Mouse (Mus musculus): ENCODE data around the gene Rabepk.
"Not testable (repeated sequence)": the region's sequence is repeated elsewhere in the genome, so short reads cannot be mapped to it uniquely, and the experiment has no call there.

Gene Rabepk

DNA sequence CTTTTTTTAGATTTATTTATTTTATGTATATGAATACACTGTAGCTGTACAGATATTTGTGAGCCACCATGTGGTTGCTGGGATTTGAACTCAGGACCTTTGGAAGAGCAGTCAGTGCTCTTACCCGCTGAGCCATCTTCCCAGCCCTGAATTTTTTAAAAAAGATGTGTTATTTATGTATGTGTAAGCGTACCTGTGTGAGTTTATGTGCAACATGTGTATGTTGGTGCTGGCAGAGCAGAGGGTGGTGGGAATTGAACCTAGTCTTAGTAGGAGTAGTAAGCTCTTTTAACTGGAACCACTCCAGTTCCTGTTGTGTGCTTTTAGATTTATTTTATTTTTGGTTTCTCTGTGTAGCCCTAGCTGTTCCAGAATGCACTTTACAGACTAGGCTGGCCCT is 4.5 kb upstream of the Rabepk start:
- DNase-seq: peak; percentile 77

DNA sequence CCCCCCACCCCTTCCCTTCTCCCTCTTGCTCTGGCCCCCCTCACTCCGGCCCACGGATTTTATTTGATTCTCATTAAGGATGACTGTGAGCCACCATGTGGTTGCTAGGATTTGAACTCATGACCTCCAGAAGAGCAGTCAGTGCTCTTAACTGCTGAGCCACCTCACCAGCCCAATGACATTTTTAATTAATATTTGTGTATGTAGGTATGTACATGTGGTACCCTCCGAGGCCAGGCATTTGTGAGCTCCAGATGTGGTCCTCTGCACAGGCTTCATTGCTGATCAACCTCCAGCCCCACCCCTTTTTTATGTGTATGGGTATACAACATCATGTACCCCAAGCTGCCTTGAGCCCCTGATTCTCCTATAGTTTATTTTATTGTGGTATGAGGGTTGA is 4.0 kb upstream of the Rabepk start:
- peak; percentile 86 for DNase-seq

DNA sequence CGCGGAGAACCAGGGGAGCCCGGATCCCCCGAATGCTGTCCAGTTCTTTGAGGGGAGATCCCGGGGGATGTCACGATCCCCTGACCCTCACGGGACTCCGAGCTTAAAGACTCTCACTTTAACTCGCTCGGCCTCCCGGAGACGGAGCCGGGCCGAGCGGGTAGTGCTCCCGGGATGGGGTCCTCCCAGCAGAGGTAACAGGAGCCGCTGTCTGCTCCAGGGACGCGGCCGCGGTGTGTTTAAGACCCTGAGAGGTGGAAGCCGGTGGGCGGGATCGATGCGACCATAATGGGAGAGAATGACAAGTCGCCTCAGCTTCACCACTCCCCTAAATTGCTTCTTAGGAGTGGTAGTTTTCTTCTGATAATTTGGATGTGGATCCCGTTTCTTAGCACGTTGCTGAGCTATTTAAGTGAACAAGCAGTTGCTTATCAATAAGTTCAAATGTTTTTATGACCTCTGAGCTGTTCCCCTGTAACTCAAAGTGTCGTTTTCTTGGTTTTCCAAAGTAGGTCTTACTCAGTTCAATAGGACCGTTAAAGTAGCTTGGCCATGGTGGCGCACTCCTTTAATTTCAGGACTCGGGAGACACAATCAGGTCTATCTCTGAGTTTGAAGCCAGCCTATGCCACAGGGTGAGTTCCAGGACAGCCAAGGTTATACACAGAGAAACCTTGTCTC is 3.0 kb upstream of the Rabepk start:
- DNase-seq: peak; percentile 86

DNA sequence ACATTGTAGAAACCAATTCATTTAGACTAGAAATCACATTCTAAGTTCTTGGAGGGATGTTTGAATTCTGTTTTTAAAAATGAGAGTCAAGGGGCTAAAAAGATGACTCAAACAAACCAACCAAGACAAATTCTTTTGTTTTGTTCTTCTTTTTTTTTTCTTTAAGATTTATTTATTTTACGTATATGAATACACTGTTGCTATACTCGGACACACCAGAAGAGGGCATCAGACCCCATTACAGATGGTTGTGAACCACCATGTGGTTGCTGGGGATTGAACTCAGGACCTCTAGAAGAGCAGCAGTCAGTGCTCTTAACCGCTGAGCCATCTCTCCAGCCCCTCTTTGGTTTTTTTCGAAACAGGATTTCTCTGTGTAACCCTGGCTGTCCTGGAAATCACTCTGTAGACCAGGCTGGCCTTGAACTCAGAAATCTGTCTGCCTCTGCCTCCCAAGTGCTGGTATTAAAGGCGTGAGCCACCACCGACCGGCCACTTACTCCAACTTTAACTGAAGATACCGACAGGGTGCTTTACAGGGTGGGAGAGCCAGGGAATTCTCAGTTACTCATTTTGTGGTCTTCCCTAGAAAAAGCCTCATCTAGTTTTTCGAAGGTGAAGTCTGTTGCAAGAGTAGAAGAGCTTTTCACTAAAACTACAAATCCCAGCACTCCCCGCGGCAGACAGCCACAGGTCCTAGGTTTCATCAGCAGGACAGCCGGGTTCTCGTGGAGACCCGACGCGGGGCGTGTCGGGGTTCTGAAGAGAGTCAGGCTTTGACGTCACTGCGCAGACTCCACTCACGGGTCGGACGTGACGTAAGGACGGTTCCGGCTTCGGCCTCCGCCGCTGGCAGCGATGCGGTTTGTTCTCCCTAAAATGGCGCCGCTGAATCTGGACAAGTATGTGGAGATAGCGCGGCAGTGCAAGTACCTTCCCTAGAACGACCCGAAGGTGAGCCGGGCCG is 2.1 kb upstream of the Rabepk start:
- DNase-seq: peak; percentile 100

DNA sequence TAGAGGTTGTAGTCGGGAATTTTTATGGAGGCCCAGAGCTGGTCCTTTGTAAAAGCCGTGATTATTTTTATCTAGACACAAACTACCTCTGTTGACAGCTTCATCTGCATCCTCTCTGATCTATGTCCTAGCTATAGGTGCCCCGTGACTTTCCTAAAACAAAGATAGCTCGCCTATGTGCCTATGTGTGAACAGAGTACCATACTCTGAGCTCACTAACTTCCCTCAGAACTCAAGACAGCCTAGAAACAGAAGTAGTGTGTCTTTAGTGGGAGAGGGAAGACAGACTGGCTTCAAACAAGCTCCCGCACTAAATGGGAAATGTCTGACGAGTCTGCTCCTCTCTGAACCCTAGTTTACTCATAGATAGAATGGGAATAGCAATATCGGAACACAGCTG is 659 bp upstream of the Rabepk start:
- DNase-seq: peak; percentile 79

DNA sequence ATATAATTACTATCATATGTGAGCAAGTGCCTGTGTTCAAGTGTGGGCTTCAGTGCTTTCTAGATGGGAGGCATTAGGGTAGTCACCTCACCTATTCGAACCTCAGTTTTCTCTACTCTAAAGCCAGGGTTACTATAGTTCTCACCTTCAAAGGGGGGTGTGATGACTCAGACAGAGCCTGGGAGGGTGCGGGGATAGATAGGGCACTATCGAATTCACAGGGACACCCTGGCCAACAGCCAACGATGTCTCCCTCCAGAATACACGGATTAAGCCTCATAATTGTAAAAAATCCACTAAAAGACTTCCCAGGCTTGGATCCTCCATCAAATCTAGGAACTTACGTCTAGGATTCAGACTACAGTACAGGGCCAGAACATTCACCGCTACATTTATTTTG is 4.3 kb downstream of the Rabepk start:
- no peak for DNase-seq

DNA sequence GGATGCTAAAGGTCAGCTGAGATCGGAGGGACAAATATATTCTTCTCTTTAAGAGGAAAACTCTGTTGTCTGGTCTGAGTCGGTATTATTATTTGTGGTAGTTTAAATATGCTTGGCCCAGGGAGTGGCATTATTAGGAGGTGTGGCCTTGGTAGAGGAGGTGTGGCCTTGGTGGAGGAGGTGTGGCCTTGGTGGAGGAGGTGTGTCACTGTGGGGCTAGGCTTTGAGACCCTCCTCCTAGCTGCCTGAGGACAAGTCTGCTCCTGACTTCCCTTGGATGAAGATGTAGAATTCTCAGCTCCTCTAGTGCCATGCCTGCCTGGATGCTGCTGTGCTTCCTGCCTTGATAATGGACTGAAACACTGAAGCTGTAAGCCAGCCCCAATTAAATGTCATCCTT is 5.2 kb downstream of the Rabepk start:
- no peak for DNase-seq

DNA sequence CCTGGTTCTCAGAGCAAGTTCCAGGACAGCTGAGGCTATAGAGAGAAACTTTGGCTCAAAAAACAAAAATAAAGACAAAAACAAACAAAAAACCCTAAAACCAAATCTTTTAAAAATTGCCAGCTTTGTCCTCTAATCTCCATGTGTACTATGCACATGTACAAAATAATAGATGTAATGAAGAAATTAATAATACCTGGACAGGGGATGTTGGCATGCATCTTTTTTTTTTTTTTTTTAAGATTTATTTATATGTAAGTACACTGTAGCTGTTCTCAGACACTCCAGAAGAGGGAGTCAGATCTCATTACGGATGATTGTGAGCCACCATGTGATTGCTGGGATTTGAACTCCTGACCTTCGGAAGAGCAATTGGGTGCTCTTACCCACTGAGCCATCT is 7.2 kb downstream of the Rabepk start:
- DNase-seq: not testable (repeated sequence)

DNA sequence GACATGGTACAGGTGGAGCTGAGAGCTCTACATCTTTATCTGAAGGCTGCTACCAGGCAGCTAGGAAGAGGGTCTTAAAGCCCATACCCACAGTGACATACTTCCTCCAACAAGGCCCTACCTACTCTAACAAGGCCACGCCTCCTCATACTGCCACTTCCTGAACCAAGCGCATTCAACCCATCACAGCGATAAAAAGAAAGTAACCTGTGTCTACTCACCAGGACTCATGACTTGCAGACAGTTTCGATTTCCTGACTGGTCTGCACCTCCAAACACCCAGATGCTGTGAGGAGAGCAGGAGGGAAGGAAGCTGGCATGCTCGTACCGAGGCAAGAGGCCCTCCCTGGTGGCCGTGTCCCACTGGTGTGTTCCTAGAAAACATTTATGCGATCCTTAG is 9.4 kb downstream of the Rabepk start:
- DNase-seq: no peak

DNA sequence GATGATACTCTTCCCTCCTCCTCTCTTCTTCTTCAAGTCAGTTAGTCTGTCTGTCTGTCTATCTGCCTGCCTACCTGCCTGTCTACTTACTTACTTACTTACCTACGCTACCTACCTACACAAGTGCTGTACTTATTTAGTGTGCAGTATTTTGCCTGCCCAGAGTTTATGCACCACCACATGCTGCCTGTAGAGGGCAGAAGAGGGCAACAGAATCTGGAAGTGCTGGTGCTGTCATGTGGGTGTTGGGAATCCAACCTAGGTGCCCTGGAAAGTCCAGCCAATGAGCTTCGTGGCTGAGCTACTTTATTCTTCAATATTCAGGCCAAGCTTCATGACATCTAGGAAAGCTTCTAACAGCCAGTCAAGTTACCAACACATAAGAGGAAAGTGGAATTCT is 15.6 kb downstream of the Rabepk start:
- DNase-seq: peak; percentile 88

DNA sequence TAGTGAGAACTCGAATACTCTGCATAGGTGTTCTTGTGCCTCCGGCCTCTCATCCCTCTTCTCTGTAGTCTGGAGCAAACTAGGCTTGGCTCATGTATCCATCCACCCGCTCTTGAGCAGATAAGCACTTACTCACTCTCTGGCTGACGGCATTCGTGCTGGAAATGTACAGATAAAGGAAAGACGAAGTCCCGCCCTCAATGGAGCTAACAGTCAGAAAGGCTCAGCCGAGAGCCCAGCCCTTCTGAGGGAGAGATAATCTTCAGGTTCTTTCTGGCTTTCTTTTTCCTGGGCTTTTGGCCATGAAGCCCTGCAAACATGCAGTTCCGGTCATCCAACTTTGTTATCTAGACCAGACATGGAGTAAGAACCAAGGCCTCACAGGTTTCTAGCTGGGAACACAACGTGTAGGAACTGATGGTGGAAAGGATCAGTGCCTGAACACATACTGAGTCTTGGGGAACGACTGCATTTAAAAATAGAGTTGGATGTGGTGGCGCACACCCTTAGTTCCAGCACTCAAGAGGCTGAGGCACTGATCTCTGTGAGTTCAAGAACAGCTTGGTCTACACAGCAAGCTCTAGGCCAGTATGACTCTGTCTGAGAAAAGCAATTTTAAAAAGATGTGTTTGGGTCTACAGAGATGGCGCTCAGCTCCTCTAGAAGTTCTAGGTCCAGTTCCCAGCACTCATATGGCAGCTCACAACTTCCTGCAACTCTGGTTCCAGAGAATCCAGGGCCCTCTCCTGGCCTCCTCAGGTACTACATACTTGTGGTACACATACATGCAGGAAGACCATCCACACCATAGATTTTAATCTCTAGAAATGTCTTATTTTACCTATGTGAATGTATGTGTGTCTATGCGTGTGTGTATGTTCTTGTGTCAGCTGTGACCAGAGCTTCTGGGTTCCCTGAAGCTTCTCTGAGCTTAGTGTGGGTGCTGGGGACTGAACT is 16.4 kb downstream of the Rabepk start:
- DNase-seq: peak; percentile 80

DNA sequence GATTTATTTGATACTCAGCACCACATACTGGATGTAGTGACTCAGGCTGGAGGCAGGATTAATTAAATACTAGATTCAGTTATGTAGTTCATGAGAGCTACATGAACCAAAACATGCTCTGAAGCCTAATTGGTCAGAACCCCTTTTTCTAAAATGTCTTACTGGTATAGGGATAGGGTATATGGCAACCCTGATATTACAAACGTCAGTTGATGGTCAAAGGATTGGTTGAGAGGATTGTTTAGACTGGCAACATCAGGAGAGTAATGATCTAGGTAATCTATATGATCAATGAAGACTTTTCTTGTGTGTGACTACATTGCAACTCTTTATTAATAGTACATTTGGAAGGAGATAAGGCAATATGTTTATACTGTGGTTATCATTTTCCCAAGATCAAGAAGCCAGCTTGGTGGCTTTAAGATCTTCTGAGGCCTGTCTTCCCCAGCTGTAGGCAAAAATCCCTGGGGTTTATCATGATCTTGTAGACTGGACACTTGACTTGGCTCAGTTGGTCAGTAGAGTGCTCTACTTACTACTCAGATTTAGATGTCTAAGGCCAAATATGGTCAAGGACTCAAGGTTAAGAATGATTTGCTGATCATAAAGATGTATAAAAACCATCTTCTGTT is 22.4 kb downstream of the Rabepk start:
- no peak for DNase-seq

DNA sequence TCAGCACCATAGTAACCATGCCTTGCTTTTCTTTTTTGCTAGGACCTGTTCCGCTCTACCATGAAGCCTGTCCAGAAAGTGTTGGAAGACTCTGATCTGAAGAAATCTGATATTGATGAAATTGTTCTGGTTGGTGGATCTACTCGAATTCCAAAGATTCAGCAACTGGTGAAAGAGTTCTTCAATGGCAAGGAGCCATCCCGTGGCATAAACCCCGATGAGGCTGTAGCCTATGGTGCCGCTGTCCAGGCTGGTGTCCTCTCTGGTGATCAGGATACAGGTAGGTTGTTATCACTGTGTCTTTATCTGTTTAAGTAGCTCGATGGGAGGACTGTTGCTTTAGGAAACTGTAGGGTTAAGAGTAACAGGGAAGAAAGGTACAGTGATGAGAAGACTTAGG is 25.2 kb downstream of the Rabepk start:
- DNase-seq: peak; percentile 68

DNA sequence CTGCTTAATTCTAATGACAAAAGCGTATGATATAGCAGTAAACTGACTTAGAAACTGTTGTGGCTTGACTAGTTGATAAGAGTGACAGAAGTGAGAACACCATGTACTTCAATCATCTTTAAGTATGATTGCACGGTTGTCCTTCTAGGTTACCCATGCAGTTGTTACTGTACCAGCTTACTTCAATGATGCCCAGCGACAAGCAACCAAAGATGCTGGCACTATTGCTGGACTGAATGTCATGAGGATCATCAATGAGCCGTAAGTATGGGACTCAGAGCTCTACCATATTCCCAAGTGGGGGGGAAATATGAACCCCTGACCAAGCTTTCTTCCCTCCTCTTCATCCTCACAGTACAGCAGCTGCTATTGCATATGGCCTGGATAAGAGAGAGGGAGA is 26.0 kb downstream of the Rabepk start:
- no peak for DNase-seq

DNA sequence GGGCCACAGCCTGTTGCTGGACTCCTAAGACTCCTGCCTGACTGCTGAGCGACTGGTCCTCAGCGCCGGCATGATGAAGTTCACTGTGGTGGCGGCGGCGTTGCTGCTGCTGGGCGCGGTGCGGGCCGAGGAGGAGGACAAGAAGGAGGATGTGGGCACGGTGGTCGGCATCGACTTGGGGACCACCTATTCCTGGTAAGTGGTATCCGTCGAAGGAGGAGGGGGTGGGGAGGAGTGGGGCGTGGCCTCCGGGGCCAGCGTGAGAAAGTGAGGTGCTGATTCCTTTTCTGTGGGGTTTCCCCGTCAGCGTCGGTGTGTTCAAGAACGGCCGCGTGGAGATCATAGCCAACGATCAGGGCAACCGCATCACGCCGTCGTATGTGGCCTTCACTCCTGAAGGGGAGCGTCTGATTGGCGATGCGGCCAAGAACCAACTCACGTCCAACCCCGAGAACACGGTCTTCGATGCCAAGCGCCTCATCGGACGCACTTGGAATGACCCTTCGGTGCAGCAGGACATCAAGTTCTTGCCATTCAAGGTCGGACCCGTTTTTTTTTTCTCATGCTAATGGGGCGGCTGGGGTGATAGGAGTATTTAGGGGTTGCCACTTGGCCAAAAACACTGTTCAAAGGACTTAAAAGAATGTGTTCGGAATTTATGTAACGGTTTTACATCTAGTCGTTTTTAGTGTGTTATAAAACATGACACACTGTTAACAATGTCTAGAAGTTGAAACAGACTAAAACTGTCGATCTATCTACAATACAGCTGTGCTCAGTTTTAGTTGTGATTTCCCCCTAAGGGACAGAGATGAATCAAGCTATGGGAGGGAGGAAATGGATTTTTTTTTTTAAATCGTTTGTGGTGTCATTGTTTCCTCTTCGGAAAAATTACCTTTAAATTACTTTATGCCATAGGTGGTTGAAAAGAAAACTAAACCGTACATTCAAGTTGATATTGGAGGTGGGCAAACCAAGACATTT is 27.2 kb downstream of the Rabepk start:
- peak; percentile 2 for DNase-seq

DNA sequence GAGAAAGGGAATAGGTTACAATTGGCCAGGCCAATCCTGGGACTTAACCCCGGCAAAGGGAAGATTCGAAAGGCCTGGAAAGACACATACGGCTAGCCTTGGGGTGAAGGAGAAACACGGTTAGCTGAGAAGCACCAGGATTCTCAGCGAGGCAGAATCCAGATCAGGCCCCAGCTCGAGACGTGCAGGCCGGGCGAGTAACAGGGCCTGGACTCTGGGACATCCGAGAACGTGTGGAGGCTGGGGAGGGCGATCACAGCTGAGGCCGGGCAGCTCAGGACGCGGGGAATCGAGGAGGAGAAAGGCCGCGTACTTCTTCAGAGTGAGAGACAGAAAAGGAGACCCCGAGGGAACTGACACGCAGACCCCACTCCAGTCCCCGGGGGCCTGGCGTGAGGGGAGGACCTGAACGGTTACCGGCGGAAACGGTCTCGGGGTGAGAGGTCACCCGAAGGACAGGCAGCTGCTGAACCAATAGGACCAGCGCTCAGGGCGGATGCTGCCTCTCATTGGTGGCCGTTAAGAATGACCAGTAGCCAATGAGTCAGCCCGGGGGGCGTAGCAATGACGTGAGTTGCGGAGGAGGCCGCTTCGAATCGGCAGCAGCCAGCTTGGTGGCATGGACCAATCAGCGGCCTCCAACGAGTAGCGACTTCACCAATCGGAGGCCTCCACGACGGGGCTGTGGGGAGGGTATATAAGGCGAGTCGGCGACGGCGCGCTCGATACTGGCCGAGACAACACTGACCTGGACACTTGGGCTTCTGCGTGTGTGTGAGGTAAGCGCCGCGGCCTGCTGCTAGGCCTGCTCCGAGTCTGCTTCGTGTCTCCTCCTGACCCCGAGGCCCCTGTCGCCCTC is 28.1 kb downstream of the Rabepk start, which contains the start of gene Hspa5:
Gene Hspa5 (plus strand): TSS at position 603 of the 859 bp plus-strand sequence.
- peak; percentile 100 for DNase-seq

DNA sequence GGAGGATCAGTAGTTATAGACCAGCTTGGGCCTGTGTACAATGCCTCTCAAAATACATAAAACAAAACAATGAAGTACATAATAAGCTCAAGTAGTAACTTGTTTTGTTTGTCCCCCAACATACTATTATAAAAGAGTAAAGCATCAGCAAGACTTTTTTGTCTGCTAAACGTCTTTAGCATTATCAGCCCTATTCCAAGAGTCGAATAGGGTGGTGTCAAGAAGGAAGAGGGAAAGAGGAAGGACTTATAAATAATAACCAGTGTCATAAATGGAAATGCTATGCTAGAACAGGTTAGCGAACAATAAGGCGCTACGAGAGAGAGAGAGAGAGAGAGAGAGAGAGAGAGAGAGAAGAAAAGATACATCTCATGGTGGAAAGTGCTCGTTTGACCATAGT is 28.8 kb downstream of the Rabepk start:
- DNase-seq: no peak

DNA sequence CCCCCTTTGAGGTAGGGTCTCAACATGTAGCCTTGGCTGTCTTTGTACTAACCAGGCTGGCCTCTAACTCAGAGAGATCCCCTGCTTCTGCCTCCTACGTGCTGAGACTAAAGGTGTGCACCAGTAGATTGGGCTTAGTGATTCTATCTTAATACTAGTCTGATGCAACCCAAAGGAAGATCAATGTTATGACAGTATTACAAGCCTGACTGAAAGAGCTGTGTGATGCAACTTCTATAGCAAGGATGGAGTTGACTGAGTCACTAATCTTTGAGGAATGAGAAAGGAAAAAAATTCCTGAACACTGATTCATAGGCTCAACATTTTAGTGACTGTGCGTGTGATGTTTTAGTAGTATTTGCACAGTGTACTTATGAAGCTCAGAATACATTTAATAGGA is 29.7 kb downstream of the Rabepk start:
- peak; percentile 78 for DNase-seq

DNA sequence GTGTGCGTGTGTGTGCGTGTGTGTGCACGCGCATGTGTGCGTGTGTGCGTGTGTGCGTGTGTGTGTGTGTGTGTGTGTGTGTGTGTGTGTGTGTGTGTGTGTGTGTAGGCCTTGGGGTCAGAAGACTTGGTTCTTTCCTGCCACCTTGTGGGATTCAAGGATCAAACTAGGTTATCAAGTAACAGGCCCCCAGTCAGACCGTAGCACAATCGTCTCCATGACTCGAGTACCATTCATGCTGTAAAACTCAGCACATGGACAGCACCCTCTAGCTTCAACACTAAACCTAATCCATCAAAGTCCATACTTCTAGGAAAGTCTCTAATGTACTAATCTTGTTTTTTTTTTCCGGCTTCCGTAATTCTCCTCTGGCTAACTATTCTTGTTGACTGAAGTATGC is 34.9 kb downstream of the Rabepk start:
- DNase-seq: peak; percentile 14

DNA sequence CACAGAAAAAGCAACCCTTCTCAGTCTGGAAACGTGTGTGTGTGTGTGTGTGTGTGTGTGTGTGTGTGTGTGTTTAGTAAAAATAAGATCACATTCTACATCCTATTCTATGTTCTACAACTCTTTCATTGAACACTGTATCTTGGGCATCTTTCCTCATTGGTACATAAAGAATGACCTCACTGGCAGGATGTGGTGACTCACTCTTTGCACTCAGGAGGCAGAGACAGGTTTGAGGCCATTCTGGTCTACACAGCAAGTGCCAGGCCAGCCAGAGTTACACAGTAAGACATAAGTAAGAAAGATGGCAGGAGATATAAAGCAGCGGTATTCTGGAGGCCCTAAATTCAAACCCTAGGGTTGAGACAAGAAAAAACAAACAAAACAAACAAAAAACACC is 36.8 kb downstream of the Rabepk start:
- no peak for DNase-seq

All from heart, adult 11 months (tissue).